Mouse (Mus musculus): ENCODE measurements around the gene Kcng3. TPM values are rescaled to one million over a fixed set of nuclear protein-coding genes. Genes with fewer than 3 reads are reported as not detected.

Gene Kcng3
- polyA plus RNA-seq, 1 experiment: 0.15 TPM

GRCm38 (mm10) chr17:83562153-83563010, 69.3 kb downstream of the Kcng3 start:
- Histone ChIP-seq H3K27ac (ENCODE audit: insufficient read depth, low read length) (no peak overlapping the region), H3K27me3 (ENCODE audit: control insufficient read depth, insufficient read depth, low read length) (no peaks in the 10 kb centered on the region), H3K4me1 (ENCODE audit: control insufficient read depth, insufficient read depth, low read length) (peaks cover 9% of the 10 kb centered on the region), H3K4me3 (replicated peaks; ENCODE audit: insufficient read depth, low read depth, low read length) (no peak overlapping the region)
- DNase-seq: no peak
- TF ChIP-seq CTCF (IDR thresholded peaks at IDR 0.05; ENCODE audit: borderline replicate concordance, insufficient read depth, low read depth, low read length) (no peak), POLR2A (IDR thresholded peaks at IDR 0.05; ENCODE audit: borderline replicate concordance, insufficient read depth, low read length) (no peak)
- WGBS: 88% methylated on average over 5 of the region's 5 CpGs

- Histone ChIP-seq H3K27me3 (ENCODE audit: control insufficient read depth, insufficient read depth, low read length) (no peaks in the 10 kb centered on the region), H3K27ac (ENCODE audit: insufficient read depth, low read length) (no peak overlapping the region), H3K4me3 (replicated peaks; ENCODE audit: insufficient read depth, low read depth, low read length) (no peak overlapping the region), H3K4me1 (ENCODE audit: control insufficient read depth, insufficient read depth, low read length) (peaks cover under 1% of the 10 kb centered on the region; the same call in 1 of the 2 replicates)
- WGBS: 69% methylated on average over 8 of the region's 8 CpGs
- no peak for TF ChIP-seq POLR2A (IDR thresholded peaks at IDR 0.05; ENCODE audit: borderline replicate concordance, insufficient read depth, low read length)
- no peak for TF ChIP-seq CTCF (IDR thresholded peaks at IDR 0.05; ENCODE audit: borderline replicate concordance, insufficient read depth, low read depth, low read length)
- DNase-seq: no peak
These were observed 72.6 kb downstream of the Kcng3 start for GRCm38 (mm10) chr17:83559081-83559480.

- WGBS: 94% methylated on average over 11 of the region's 11 CpGs
- Histone ChIP-seq H3K27me3 (ENCODE audit: control insufficient read depth, insufficient read depth, low read length) (no peaks in the 10 kb centered on the region), H3K27ac (ENCODE audit: insufficient read depth, low read length) (no peak overlapping the region), H3K4me3 (replicated peaks; ENCODE audit: insufficient read depth, low read depth, low read length) (no peak overlapping the region), H3K4me1 (ENCODE audit: control insufficient read depth, insufficient read depth, low read length) (no peaks in the 10 kb centered on the region)
- TF ChIP-seq POLR2A (IDR thresholded peaks at IDR 0.05; ENCODE audit: borderline replicate concordance, insufficient read depth, low read length) (no peak), CTCF (IDR thresholded peaks at IDR 0.05; ENCODE audit: borderline replicate concordance, insufficient read depth, low read depth, low read length) (no peak)
- no peak for DNase-seq
These were observed 75.9 kb downstream of the Kcng3 start for GRCm38 (mm10) chr17:83555836-83556235.

DNA sequence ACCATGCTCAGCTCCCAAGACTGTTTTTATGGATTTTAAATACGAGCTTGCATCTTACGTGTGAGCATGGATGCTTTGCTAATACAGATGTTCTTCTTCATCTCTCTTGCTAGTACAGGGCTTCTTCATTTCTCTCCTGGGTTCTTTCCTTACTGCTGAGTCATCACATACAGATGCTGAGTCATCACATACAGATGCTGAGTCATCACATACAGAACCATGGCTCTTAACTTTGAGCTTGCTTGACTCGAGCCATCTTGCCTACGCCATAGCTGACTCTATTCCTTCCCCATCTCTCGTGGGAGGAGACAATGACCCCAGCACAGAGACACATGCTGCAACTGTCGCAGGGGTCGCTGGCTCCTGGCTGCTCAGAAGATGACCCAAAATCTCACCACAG, 76.7 kb downstream of the Kcng3 start:
- no peak for DNase-seq
- Histone ChIP-seq H3K27me3 (ENCODE audit: control insufficient read depth, insufficient read depth, low read length) (no peaks in the 10 kb centered on the region), H3K4me1 (ENCODE audit: control insufficient read depth, insufficient read depth, low read length) (no peaks in the 10 kb centered on the region), H3K27ac (ENCODE audit: insufficient read depth, low read length) (no peak overlapping the region), H3K4me3 (replicated peaks; ENCODE audit: insufficient read depth, low read depth, low read length) (no peak overlapping the region)
- TF ChIP-seq POLR2A (IDR thresholded peaks at IDR 0.05; ENCODE audit: borderline replicate concordance, insufficient read depth, low read length) (no peak), CTCF (IDR thresholded peaks at IDR 0.05; ENCODE audit: borderline replicate concordance, insufficient read depth, low read depth, low read length) (no peak)
- WGBS: 90% methylated on average over 7 of the region's 7 CpGs

- H3K27ac ChIP-seq (ENCODE audit: insufficient read depth, low read length): no peak overlapping the region
- H3K4me1 ChIP-seq (ENCODE audit: control insufficient read depth, insufficient read depth, low read length): peaks cover 5% of the 10 kb centered on the region
- no peaks in the 10 kb centered on the region for H3K27me3 ChIP-seq (ENCODE audit: control insufficient read depth, insufficient read depth, low read length)
- no peak overlapping the region for H3K4me3 ChIP-seq (replicated peaks; ENCODE audit: insufficient read depth, low read depth, low read length)
- DNase-seq: peak; percentile 35 to 37
- peak; percentile 41; the same call in 1 of the 2 replicates for TF ChIP-seq CTCF (IDR thresholded peaks at IDR 0.05; ENCODE audit: borderline replicate concordance, insufficient read depth, low read depth, low read length)
- no peak for TF ChIP-seq POLR2A (IDR thresholded peaks at IDR 0.05; ENCODE audit: borderline replicate concordance, insufficient read depth, low read length)
- 18% methylated on average over 12 of the region's 12 CpGs for WGBS
These were observed 83.0 kb downstream of the Kcng3 start for GRCm38 (mm10) chr17:83548501-83549233.

- DNase-seq: no peak
- no peak for TF ChIP-seq POLR2A (IDR thresholded peaks at IDR 0.05; ENCODE audit: borderline replicate concordance, insufficient read depth, low read length)
- Histone ChIP-seq H3K4me1 (ENCODE audit: control insufficient read depth, insufficient read depth, low read length) (peaks cover 5% of the 10 kb centered on the region), H3K27ac (ENCODE audit: insufficient read depth, low read length) (no peak overlapping the region), H3K27me3 (ENCODE audit: control insufficient read depth, insufficient read depth, low read length) (no peaks in the 10 kb centered on the region), H3K4me3 (replicated peaks; ENCODE audit: insufficient read depth, low read depth, low read length) (no peak overlapping the region)
- 85% methylated on average over 10 of the region's 10 CpGs for WGBS
These were observed 84.5 kb downstream of the Kcng3 start for GRCm38 (mm10) chr17:83547145-83547544.

- H3K27me3 ChIP-seq (ENCODE audit: control insufficient read depth, insufficient read depth, low read length): no peaks in the 10 kb centered on the region
- TF ChIP-seq CTCF (IDR thresholded peaks at IDR 0.05; ENCODE audit: borderline replicate concordance, insufficient read depth, low read depth, low read length) (no peak), POLR2A (IDR thresholded peaks at IDR 0.05; ENCODE audit: borderline replicate concordance, insufficient read depth, low read length) (no peak)
- 46% methylated on average over 35 of the region's 35 CpGs for WGBS
- DNase-seq: peak; percentile 9 to 11
- no peak overlapping the region for H3K27ac ChIP-seq (ENCODE audit: insufficient read depth, low read length)
- peaks cover 5% of the 10 kb centered on the region for H3K4me1 ChIP-seq (ENCODE audit: control insufficient read depth, insufficient read depth, low read length)
- peak overlapping the region; percentile 21 for H3K4me3 ChIP-seq (replicated peaks; ENCODE audit: insufficient read depth, low read depth, low read length)
These were observed 85.6 kb downstream of the Kcng3 start for GRCm38 (mm10) chr17:83545756-83546742.
